Mouse (Mus musculus) midbrain, embryonic 13.5 days (tissue): ENCODE data around the gene Tmem210. TPM values are rescaled to one million over a fixed set of nuclear protein-coding genes. Genes with fewer than 3 reads are reported as not detected.

Experiments used
- ATAC-seq: fragments of 200-750 bp; cut with Nextera tagmentation; 2 replicates; pipeline ENCODE4 v1.8.0; 2017; ENCODE audit warnings: mild to moderate bottlenecking, moderate TSS enrichment, moderate library complexity
- H3K27ac ChIP-seq: fragments of 300-500 bp; sonication (generic); 2 replicates; pipeline ENCODE4 v1.5.1; 2015; ENCODE audit warnings: inconsistent platforms, mild to moderate bottlenecking, moderate library complexity
- H3K27me3 ChIP-seq: fragments of 300-500 bp; sonication (generic); 2 replicates; pipeline ENCODE4 v1.6.1; 2015; ENCODE audit warnings: mild to moderate bottlenecking, inconsistent platforms
- H3K36me3 ChIP-seq: fragments of 300-500 bp; sonication (generic); 2 replicates; pipeline ENCODE4 v1.6.1; 2015; ENCODE audit warnings: mild to moderate bottlenecking, inconsistent platforms
- H3K4me1 ChIP-seq: fragments of 300-500 bp; sonication (generic); replicated peaks from 2 replicates; pipeline ENCODE4 v1.6.1; 2015; ENCODE audit warnings: inconsistent platforms
- H3K4me2 ChIP-seq: fragments of 300-500 bp; sonication (generic); replicated peaks from 2 replicates; pipeline ENCODE4 v1.6.1; 2015; ENCODE audit warnings: moderate library complexity, mild to moderate bottlenecking, inconsistent platforms
- H3K4me3 ChIP-seq: fragments of 300-500 bp; sonication (generic); replicated peaks from 2 replicates; pipeline ENCODE4 v1.5.1; 2015; ENCODE audit warnings: mild to moderate bottlenecking, inconsistent platforms
- H3K9ac ChIP-seq: fragments of 300-500 bp; sonication (generic); replicated peaks from 2 replicates; pipeline ENCODE4 v1.6.1; 2015; ENCODE audit warnings: mild to moderate bottlenecking, inconsistent platforms
- H3K9me3 ChIP-seq: fragments of 300-500 bp; sonication (generic); 2 replicates; pipeline ENCODE4 v1.6.1; 2016; ENCODE audit warnings: mild to moderate bottlenecking, inconsistent platforms
- WGBS: fragments of 180-500 bp; shearing (Covaris S2); methylation state at CpG from one replicate; pipeline ENCODE4 v1.1.7; 2015; 5-methylcytosine and 5-hydroxymethylcytosine counted together
- polyA plus RNA-seq: library from polyadenylated mRNA; unstranded; fragments of >200 nt; fragmentation: Nextera tagmentation; extraction: Ambion mirVana; gene quantifications from 2 replicates; pipeline ENCODE4 v1.2.1, GENCODE M21; 2015

Tmem210 gene
- polyA plus RNA-seq: not detected in 2 replicates

DNA sequence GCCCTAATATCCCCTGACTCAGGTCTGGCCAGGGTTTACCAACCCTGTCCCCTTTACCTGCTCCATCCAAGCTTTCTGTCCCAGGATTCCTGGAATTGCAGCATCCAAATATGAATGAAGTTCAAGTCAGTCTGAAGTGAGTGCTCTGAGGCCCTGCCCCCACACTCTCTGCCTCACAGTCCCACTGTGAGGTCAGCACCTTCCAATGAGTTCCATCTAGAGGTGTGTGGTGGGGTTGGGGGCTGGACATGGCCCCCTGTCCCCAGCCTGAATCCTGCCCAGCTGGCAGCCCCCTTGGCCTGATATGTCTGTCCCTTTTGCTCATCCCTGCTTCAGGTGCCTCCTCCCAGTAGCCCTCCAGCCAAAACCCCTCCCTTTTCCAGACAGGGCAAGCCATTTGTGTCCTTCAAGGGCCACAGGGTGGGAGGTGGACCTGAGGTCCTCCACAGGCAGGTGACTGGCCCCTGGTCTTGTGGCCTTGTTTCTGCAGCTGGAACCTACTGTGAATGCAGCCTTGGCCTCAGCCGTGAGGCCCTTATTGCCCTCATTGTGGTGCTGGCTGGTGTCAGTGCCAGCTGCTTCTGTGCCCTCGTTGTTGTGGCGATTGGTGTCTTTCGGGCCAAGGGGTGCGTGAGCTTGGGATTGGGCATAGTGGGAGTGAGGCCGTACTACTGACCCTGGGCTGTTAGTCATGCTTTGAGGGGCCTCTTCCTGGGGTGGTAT, at the start of gene Tmem210:
Gene Tmem210, plus strand, starts transcription at position 219 of the 723 bp plus-strand sequence.
- 82% methylated on average over 6 of the region's 6 CpGs for WGBS
- no peak within 1 kb of the TSS for H3K27ac ChIP-seq
- H3K4me3 ChIP-seq: no peak within 1 kb of the TSS
- no peak within 1 kb of the TSS for H3K4me2 ChIP-seq
- H3K36me3 ChIP-seq: peaks cover 30% of the 10 kb centered on the region
- no peak within 1 kb of the TSS for H3K9ac ChIP-seq
- H3K4me1 ChIP-seq: peaks cover 29% of the 10 kb centered on the region
- ATAC-seq: no peak
- no peaks in the 10 kb centered on the region for H3K9me3 ChIP-seq
- H3K27me3 ChIP-seq: peaks cover 53% of the 10 kb centered on the region

DNA sequence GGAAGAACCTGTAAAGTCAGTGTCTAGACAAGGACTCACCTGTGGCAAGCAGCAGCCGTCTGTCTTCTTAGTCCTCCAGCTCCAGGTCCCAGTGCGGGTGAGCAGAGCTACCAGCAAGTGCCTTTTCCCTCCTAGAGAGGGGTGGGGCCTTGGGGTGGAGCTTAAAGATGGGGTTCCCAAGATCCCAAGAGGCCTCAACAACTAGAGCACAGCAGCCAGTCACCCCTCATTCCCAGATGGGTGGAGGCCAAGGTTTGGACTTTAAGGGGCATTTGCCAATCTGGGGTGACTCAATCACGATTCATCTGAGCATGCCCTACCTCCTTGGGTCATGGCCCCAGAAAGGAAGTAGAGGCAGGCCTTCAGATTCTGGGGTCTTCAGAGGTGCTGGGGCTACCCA, 48.2 kb upstream of the Tmem210 start:
- ATAC-seq: no peak
- WGBS: 98% methylated on average over 3 of the region's 3 CpGs
- Histone ChIP-seq H3K4me3 (no peak overlapping the region), H3K4me2 (no peak overlapping the region), H3K36me3 (peaks cover 3% of the 10 kb centered on the region; the same call in 1 of the 2 replicates), H3K4me1 (peaks cover 35% of the 10 kb centered on the region), H3K27ac (no peak overlapping the region), H3K27me3 (peaks cover 26% of the 10 kb centered on the region), H3K9ac (no peak overlapping the region), H3K9me3 (no peaks in the 10 kb centered on the region)

DNA sequence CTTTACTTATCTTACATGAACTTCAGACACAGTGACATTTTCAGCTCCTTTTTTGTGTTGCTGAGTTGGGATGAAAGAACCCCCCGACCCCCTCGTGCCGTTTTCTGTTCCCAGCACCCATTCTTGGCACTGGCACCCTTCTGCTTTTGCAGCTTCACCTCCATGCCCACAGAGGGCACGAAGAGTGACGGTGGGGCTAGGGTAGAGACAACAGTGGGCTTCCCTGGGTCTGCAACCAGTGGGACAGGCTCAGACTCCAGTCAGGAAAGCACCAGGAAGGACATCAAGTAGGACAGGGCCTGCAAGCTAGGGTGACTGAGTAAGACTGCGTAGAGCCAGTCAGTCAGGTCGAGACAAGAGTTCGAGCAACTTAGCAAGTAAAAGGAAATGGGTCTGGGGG, 47.6 kb upstream of the Tmem210 start:
- WGBS: 47% methylated on average over 8 of the region's 8 CpGs
- peak overlapping the region; percentile 56 for H3K4me3 ChIP-seq
- no peaks in the 10 kb centered on the region for H3K9me3 ChIP-seq
- peak; percentile 8 for ATAC-seq
- H3K4me2 ChIP-seq: peak overlapping the region; percentile 71
- no peak overlapping the region; the same call in 1 of the 2 replicates for H3K9ac ChIP-seq
- peaks cover 26% of the 10 kb centered on the region for H3K27me3 ChIP-seq
- H3K27ac ChIP-seq: no peak overlapping the region; the same call in 1 of the 2 replicates
- H3K36me3 ChIP-seq: peaks cover 8% of the 10 kb centered on the region
- peaks cover 35% of the 10 kb centered on the region for H3K4me1 ChIP-seq

DNA sequence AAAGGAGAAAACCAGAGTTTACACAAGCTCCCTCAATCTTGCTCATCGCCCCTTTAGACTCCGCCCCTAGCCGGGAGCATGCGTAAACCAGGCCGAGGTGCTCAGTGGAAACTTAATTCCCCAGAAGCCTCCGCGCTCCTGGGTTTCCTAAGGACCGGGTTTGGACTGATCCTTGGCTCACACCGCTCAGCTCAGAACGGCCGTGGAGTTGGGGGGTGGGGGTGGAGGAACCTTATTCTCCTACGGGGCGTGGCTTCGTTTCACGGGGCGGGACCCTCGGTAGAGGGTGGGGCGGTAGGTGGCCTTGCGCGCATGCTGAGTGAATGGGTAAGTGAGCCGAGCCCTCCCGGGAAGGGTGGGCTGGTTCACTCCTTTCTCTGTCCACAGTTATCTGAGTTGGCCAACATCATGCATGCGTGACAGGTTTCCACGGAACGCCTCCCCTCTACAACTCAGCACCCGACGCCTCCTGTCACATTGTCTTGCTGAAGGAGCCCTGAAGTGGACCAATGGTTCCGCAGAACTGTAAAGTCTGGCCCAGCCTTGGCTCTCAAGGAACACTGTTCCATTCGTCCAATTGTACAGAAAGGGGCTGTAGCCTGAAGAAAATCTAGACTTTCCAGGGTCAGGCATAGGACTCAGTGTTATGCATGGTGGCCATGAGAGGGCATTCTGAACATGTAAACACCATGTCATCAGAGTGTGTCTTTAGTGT, 47.1 kb upstream of the Tmem210 start:
- Histone ChIP-seq H3K4me2 (peak overlapping the region; percentile 71), H3K9me3 (no peaks in the 10 kb centered on the region), H3K4me1 (peaks cover 35% of the 10 kb centered on the region), H3K4me3 (peak overlapping the region; percentile 56), H3K27ac (peak overlapping the region; percentile 54), H3K9ac (peak overlapping the region; percentile 78), H3K27me3 (peaks cover 26% of the 10 kb centered on the region), H3K36me3 (peaks cover 14% of the 10 kb centered on the region)
- peak; percentile 78 for ATAC-seq
- 1% methylated on average over 29 of the region's 29 CpGs for WGBS

DNA sequence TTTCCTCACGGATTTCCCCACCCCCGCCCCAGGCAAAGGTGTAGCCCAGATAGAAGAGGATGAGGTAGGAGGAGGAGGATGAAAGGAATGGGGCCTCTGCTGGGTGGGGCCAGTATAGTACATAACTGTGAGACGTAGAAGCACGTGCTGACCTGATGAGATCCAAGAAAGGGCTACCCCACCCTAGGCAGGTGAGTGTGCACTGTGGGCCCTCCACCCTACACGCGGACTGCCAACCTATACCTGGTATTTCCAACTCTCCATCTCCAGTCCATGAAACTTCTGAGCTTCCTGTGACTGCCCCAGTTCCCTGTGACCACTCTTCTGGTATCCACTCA, 46.5 kb upstream of the Tmem210 start:
- H3K4me2 ChIP-seq: peak overlapping the region; percentile 71
- no peaks in the 10 kb centered on the region for H3K9me3 ChIP-seq
- peak overlapping the region; percentile 78 for H3K9ac ChIP-seq
- H3K4me1 ChIP-seq: peaks cover 35% of the 10 kb centered on the region
- peak overlapping the region; percentile 56 for H3K4me3 ChIP-seq
- peak; percentile 43 for ATAC-seq
- H3K36me3 ChIP-seq: peaks cover 19% of the 10 kb centered on the region
- peak overlapping the region; percentile 54 for H3K27ac ChIP-seq
- 19% methylated on average over 6 of the region's 6 CpGs for WGBS
- peaks cover 21% of the 10 kb centered on the region for H3K27me3 ChIP-seq

DNA sequence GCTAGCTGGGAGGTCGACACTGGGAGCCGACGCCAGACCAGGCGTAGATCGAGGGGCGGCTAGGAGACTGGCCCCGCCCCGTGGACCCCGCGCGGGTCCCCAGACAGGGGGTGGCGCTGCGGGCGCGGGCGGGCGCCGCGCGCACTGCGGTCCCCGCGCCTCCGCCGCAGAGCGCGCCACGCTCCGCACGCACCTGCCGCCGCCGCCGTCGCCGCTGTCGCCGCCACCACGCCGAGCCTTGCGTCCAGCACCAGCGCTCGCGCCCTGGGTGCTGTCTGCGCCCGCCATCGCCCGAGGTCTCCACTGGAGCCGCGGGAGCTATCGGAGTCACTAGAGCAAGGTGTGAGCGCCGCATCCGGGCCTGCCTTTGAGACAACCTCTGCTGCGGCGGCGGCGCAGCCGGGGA, 45.8 kb upstream of the Tmem210 start, which contains the start of the genes Rnf208 and Cysrt1:
Gene Rnf208, plus strand, starts transcription at position 155 of the 406 bp plus-strand sequence.
Gene Cysrt1, minus strand, starts transcription at position 352 of the 406 bp plus-strand sequence.
- peak within 1 kb of the TSS; percentile 78 for H3K9ac ChIP-seq
- peaks cover 35% of the 10 kb centered on the region for H3K4me1 ChIP-seq
- peak within 1 kb of the TSS; percentile 71 for H3K4me2 ChIP-seq
- H3K4me3 ChIP-seq: peak within 1 kb of the TSS; percentile 56
- H3K36me3 ChIP-seq: peaks cover 23% of the 10 kb centered on the region
- H3K27ac ChIP-seq: peak within 1 kb of the TSS; percentile 54
- peaks cover 18% of the 10 kb centered on the region for H3K27me3 ChIP-seq
- peak; percentile 47 for ATAC-seq
- H3K9me3 ChIP-seq: no peaks in the 10 kb centered on the region
- WGBS: 0% methylated on average over 31 of the region's 59 CpGs

DNA sequence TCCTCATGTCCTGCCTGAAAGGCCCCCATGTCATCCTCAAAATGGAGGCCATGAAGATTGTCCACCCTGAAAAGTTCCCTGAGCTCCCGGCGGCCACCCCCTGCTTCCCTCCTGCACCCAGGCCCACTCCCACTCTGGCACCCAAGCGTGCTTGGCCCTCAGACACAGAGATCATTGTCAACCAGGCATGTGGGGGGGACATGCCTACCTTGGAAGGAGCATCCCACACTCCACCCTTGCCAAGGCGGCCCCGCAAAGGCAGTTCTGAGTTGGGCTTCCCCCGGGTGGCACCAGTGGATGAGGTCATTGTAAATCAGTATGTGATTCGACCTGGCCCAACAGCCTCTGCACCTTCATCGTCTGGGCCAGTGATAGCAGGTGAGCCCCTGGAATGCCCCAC, 44.6 kb upstream of the Tmem210 start:
- peaks cover 7% of the 10 kb centered on the region; the same call in 1 of the 2 replicates for H3K27me3 ChIP-seq
- ATAC-seq: no peak
- WGBS: 80% methylated on average over 8 of the region's 8 CpGs

DNA sequence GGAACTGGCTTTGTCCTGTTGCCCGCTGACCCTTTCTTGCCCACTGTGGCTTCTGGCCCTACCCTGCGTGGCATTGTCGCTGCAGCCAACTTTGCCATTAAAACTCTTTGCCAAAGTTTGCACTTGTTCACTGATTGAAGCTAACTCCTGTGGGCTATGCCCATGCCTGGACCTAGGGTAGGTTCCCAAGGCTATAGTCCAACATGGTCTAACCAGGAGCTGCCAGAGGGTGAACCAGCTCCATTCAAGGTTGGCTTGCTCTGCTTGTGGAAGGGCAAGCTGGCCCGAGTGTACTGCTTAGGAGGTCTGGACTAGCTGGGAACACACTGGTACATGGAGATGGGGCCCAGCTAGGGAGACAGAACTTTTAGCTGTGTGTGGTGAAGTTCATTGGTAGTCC, 43.8 kb upstream of the Tmem210 start:
- peaks cover 35% of the 10 kb centered on the region for H3K4me1 ChIP-seq
- peaks cover 43% of the 10 kb centered on the region for H3K36me3 ChIP-seq
- no peak overlapping the region for H3K27ac ChIP-seq
- WGBS: 88% methylated on average over 4 of the region's 4 CpGs
- no peaks in the 10 kb centered on the region for H3K9me3 ChIP-seq
- no peak for ATAC-seq
- peaks cover 5% of the 10 kb centered on the region; the same call in 1 of the 2 replicates for H3K27me3 ChIP-seq
- H3K9ac ChIP-seq: no peak overlapping the region
- H3K4me3 ChIP-seq: no peak overlapping the region
- no peak overlapping the region for H3K4me2 ChIP-seq

More for the DNA sequence above, 44.6 kb upstream of the Tmem210 start:
- peak overlapping the region; percentile 78 for H3K9ac ChIP-seq
- no peaks in the 10 kb centered on the region for H3K9me3 ChIP-seq
- peaks cover 35% of the 10 kb centered on the region for H3K4me1 ChIP-seq
- H3K36me3 ChIP-seq: peaks cover 35% of the 10 kb centered on the region
- peak overlapping the region; percentile 71 for H3K4me2 ChIP-seq
- peak overlapping the region; percentile 56 for H3K4me3 ChIP-seq
- H3K27ac ChIP-seq: no peak overlapping the region

DNA sequence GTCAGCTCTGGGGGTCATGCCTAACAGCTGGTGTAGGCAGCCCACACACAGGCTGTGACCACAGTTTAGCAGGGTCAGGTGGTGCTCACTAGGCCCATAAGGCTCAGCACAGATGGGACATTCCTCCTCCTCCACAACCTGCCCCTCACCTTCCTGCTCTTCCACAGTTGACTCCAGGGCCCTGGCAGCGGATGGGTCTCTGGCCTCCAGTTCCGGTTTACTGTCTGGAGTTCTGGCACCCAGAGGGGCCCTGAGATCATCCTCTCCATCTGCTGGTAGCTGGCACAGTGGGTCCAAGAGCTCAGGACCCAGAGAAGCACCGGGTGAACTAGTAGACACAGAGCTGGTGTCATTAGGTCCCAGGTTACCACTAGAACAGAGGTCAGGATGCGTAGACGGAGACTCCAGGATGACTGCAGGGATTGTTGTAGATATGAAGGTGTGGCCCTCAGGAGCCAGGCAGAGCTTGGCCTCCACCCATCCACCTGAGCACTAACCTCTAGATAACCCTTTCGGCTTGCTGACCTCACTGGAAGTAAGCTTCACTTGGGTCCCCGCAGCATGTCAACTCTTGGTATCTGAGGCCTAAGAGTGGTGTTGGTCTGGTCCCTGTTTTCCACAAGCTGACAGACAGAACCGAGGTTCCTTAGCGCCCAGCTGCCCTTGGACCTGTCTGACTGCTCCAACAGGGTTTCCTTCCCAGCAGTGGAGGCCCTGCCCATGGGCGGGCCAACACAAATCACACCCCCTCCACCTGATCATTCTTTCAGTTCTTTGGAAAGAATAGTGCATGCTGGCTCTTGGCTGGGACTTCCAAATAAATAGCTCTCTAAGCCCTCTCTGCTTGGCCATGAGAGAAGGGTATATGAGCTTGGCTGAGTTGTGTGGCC, 41.5 kb upstream of the Tmem210 start, which contains the start of gene AL732309.1:
Gene AL732309.1, minus strand, starts transcription at position 681 of the 890 bp plus-strand sequence.
- Histone ChIP-seq H3K27me3 (peaks cover 3% of the 10 kb centered on the region; the same call in 1 of the 2 replicates), H3K4me2 (no peak within 1 kb of the TSS), H3K36me3 (peaks cover 64% of the 10 kb centered on the region), H3K4me3 (no peak within 1 kb of the TSS), H3K9me3 (no peaks in the 10 kb centered on the region), H3K27ac (no peak within 1 kb of the TSS), H3K4me1 (peaks cover 25% of the 10 kb centered on the region), H3K9ac (no peak within 1 kb of the TSS)
- ATAC-seq: no peak
- 94% methylated on average over 10 of the region's 10 CpGs for WGBS

DNA sequence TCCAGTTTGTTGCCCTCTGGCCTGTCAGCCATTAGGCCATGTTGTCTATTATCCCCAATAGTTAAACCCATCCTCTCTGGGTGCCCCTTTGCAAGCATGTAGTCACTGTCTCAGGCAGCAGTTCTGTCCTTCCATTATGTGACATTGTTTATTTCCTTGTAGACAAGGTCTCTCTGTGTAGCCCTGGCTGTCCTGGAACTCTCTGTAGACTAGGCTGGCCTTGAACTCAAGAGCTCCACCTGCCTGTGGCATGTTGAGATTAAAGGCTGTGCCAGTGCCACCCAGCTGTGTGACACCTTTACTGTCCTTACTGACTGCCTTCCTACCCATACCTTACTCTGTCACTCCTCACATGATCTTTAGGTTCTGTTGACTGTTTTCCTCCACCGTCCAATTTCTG, 35.6 kb upstream of the Tmem210 start:
- peaks cover 58% of the 10 kb centered on the region for H3K36me3 ChIP-seq
- 85% methylated on average over 1 of the region's 1 CpGs for WGBS

DNA sequence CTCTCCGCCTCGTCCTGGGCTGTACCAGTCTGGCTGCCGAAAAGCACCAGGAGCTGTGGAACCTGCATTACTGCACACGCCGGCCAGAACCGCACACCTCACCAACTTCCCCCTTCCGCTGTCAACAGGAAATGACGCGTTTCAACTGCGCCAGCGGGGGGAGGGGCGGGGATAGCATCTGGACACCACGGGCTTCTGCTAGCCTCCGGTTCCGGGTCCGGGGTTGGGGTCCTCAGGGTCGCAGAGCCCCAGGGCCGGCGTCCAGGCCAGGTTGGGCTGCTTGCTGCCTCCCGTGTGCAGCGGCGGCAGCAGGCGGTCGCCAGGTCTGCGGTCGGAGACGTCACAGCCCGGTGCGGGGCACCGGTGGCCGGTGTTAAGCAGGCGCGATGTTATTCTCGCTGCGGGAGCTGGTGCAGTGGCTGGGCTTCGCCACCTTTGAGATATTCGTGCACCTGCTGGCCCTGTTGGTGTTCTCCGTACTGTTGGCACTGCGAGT, 32.6 kb upstream of the Tmem210 start, which contains the start of gene Tmem203:
Gene Tmem203, plus strand, starts transcription at position 156 of the 496 bp plus-strand sequence.
- H3K4me2 ChIP-seq: peak within 1 kb of the TSS; percentile 91
- H3K4me3 ChIP-seq: peak within 1 kb of the TSS; percentile 99
- ATAC-seq: peak; percentile 92
- H3K27me3 ChIP-seq: no peaks in the 10 kb centered on the region
- H3K4me1 ChIP-seq: peaks cover 26% of the 10 kb centered on the region
- peak within 1 kb of the TSS; percentile 90 for H3K9ac ChIP-seq
- WGBS: 0% methylated on average over 39 of the region's 39 CpGs
- H3K27ac ChIP-seq: peak within 1 kb of the TSS; percentile 82
- H3K36me3 ChIP-seq: peaks cover 28% of the 10 kb centered on the region
- no peaks in the 10 kb centered on the region for H3K9me3 ChIP-seq

More for the DNA sequence above, 35.6 kb upstream of the Tmem210 start:
- Histone ChIP-seq H3K9me3 (no peaks in the 10 kb centered on the region), H3K4me2 (no peak overlapping the region), H3K4me3 (no peak overlapping the region), H3K27me3 (no peaks in the 10 kb centered on the region), H3K4me1 (peaks cover 23% of the 10 kb centered on the region), H3K27ac (no peak overlapping the region), H3K9ac (no peak overlapping the region)
- ATAC-seq: no peak
